Mouse (Mus musculus): ENCODE data around the gene Senp2. TPM values are rescaled to one million over a fixed set of nuclear protein-coding genes. Genes with fewer than 3 reads are reported as not detected.
"Not testable (repeated sequence)": the region's sequence is repeated elsewhere in the genome, so short reads cannot be mapped to it uniquely, and the experiment has no call there.

The Senp2 gene
- total and polyA plus RNA-seq, 2 experiments from 2014 or later: 24.1 to 43.0 TPM

GRCm38 (mm10) chr16:21983146-21983545 is 26.1 kb upstream of the Senp2 start:
- H3K9me3 ChIP-seq (ENCODE audit: low read length): no peaks in the 10 kb centered on the region
- ATAC-seq: no peak
- WGBS: 92% methylated on average over 9 of the region's 9 CpGs
- no peaks in the 10 kb centered on the region for H3K27me3 ChIP-seq (ENCODE audit: insufficient read depth, low read length)
- no peak for TF ChIP-seq CTCF (IDR thresholded peaks at IDR 0.05; ENCODE audit: low read depth)
- H3K36me3 ChIP-seq (ENCODE audit: insufficient read depth, low read length): no peaks in the 10 kb centered on the region
- no peak overlapping the region for H3K27ac ChIP-seq
- H3K4me3 ChIP-seq (ENCODE audit: low read length): no peak overlapping the region
- DNase-seq (ENCODE audit: low spot score): no peak
- no peaks in the 10 kb centered on the region for H3K4me1 ChIP-seq (ENCODE audit: insufficient read depth, low read length)
- no peak overlapping the region for H3K9ac ChIP-seq (replicated peaks; ENCODE audit: low read length)
- no peak overlapping the region for H3K4me2 ChIP-seq (ENCODE audit: low read depth, low read length)

- H3K36me3 ChIP-seq (ENCODE audit: insufficient read depth, low read length): no peaks in the 10 kb centered on the region
- H3K4me2 ChIP-seq (ENCODE audit: low read depth, low read length): no peak overlapping the region
- H3K4me1 ChIP-seq (ENCODE audit: insufficient read depth, low read length): no peaks in the 10 kb centered on the region
- H3K9me3 ChIP-seq (ENCODE audit: low read length): no peaks in the 10 kb centered on the region
- ATAC-seq (no peak), DNase-seq (ENCODE audit: low spot score) (no peak)
- no peaks in the 10 kb centered on the region for H3K27me3 ChIP-seq (ENCODE audit: insufficient read depth, low read length)
- 98% methylated on average over 4 of the region's 4 CpGs for WGBS
- H3K4me3 ChIP-seq (ENCODE audit: low read length): no peak overlapping the region
- TF ChIP-seq CTCF (IDR thresholded peaks at IDR 0.05; ENCODE audit: low read depth): no peak
- H3K9ac ChIP-seq (replicated peaks; ENCODE audit: low read length): no peak overlapping the region
- H3K27ac ChIP-seq: no peak overlapping the region
Measured at GRCm38 (mm10) chr16:21983581-21983980, 25.7 kb upstream of the Senp2 start.

GRCm38 (mm10) chr16:21984091-21984490 is 25.2 kb upstream of the Senp2 start:
- H3K9me3 ChIP-seq (ENCODE audit: low read length): no peaks in the 10 kb centered on the region
- no peaks in the 10 kb centered on the region for H3K36me3 ChIP-seq (ENCODE audit: insufficient read depth, low read length)
- H3K27ac ChIP-seq: no peak overlapping the region
- ATAC-seq: no peak
- H3K4me3 ChIP-seq (ENCODE audit: low read length): no peak overlapping the region
- H3K27me3 ChIP-seq (ENCODE audit: insufficient read depth, low read length): no peaks in the 10 kb centered on the region
- no peak for TF ChIP-seq CTCF (IDR thresholded peaks at IDR 0.05; ENCODE audit: low read depth)
- H3K9ac ChIP-seq (replicated peaks; ENCODE audit: low read length): no peak overlapping the region
- no peak overlapping the region for H3K4me2 ChIP-seq (ENCODE audit: low read depth, low read length)
- no peak for DNase-seq (ENCODE audit: low spot score)
- H3K4me1 ChIP-seq (ENCODE audit: insufficient read depth, low read length): no peaks in the 10 kb centered on the region
- 91% methylated on average over 12 of the region's 12 CpGs for WGBS

GRCm38 (mm10) chr16:21986191-21986590 is 23.1 kb upstream of the Senp2 start:
- no peak overlapping the region for H3K27ac ChIP-seq
- no peak for TF ChIP-seq CTCF (IDR thresholded peaks at IDR 0.05; ENCODE audit: low read depth)
- H3K36me3 ChIP-seq (ENCODE audit: insufficient read depth, low read length): no peaks in the 10 kb centered on the region
- H3K9ac ChIP-seq (replicated peaks; ENCODE audit: low read length): no peak overlapping the region
- no peaks in the 10 kb centered on the region for H3K9me3 ChIP-seq (ENCODE audit: low read length)
- 57% methylated on average over 3 of the region's 3 CpGs for WGBS
- no peak overlapping the region for H3K4me3 ChIP-seq (ENCODE audit: low read length)
- H3K4me1 ChIP-seq (ENCODE audit: insufficient read depth, low read length): no peaks in the 10 kb centered on the region
- DNase-seq (ENCODE audit: low spot score): no peak
- ATAC-seq: no peak
- H3K27me3 ChIP-seq (ENCODE audit: insufficient read depth, low read length): no peaks in the 10 kb centered on the region
- H3K4me2 ChIP-seq (ENCODE audit: low read depth, low read length): no peak overlapping the region

- Histone ChIP-seq H3K36me3 (ENCODE audit: insufficient read depth, low read length) (no peaks in the 10 kb centered on the region), H3K9ac (replicated peaks; ENCODE audit: low read length) (no peak overlapping the region), H3K27me3 (ENCODE audit: insufficient read depth, low read length) (no peaks in the 10 kb centered on the region), H3K4me2 (ENCODE audit: low read depth, low read length) (no peak overlapping the region), H3K9me3 (ENCODE audit: low read length) (no peaks in the 10 kb centered on the region), H3K4me3 (ENCODE audit: low read length) (no peak overlapping the region), H3K27ac (no peak overlapping the region), H3K4me1 (ENCODE audit: insufficient read depth, low read length) (no peaks in the 10 kb centered on the region)
- ATAC-seq (no peak), DNase-seq (ENCODE audit: low spot score) (no peak)
- 74% methylated on average over 5 of the region's 5 CpGs for WGBS
- TF ChIP-seq CTCF (IDR thresholded peaks at IDR 0.05; ENCODE audit: low read depth): no peak
Measured at GRCm38 (mm10) chr16:21987956-21988355, 21.3 kb upstream of the Senp2 start.

- ATAC-seq; H3K4me2 ChIP-seq (ENCODE audit: low read depth, low read length); DNase-seq (ENCODE audit: low spot score); H3K27ac ChIP-seq; H3K36me3 ChIP-seq (ENCODE audit: insufficient read depth, low read length); H3K27me3 ChIP-seq (ENCODE audit: insufficient read depth, low read length); H3K9ac ChIP-seq (replicated peaks; ENCODE audit: low read length); H3K4me1 ChIP-seq (ENCODE audit: insufficient read depth, low read length); H3K4me3 ChIP-seq (ENCODE audit: low read length); H3K9me3 ChIP-seq (ENCODE audit: low read length): not testable (repeated sequence)
Measured at GRCm38 (mm10) chr16:21990893-21991292, 18.4 kb upstream of the Senp2 start.

- Histone ChIP-seq H3K27ac (no peak overlapping the region), H3K27me3 (ENCODE audit: insufficient read depth, low read length) (no peaks in the 10 kb centered on the region), H3K4me1 (ENCODE audit: insufficient read depth, low read length) (no peaks in the 10 kb centered on the region), H3K9me3 (ENCODE audit: low read length) (no peaks in the 10 kb centered on the region), H3K4me2 (ENCODE audit: low read depth, low read length) (no peak overlapping the region), H3K4me3 (ENCODE audit: low read length) (no peak overlapping the region), H3K9ac (replicated peaks; ENCODE audit: low read length) (no peak overlapping the region), H3K36me3 (ENCODE audit: insufficient read depth, low read length) (no peaks in the 10 kb centered on the region)
- no peak for DNase-seq (ENCODE audit: low spot score)
- 95% methylated on average over 2 of the region's 2 CpGs for WGBS
- no peak for ATAC-seq
- TF ChIP-seq CTCF (IDR thresholded peaks at IDR 0.05; ENCODE audit: low read depth): no peak
Measured at GRCm38 (mm10) chr16:21991774-21992173, 17.5 kb upstream of the Senp2 start.
